Mouse (Mus musculus) kidney, postnatal 0 days (tissue): ENCODE results near the gene Slc39a8. TPM values are rescaled to one million over a fixed set of nuclear protein-coding genes. Genes with fewer than 3 reads are reported as not detected.
A peak's percentile ranks its signal among the peaks of the same experiment; 100 is the strongest.

Experiments
- ATAC-seq: fragments of 200-750 bp; cut with Nextera tagmentation; replicated peaks from 2 replicates; pipeline ENCODE4 v1.8.0; 2017; ENCODE audit warnings: low read depth, moderate number of reproducible peaks, moderate TSS enrichment, moderate library complexity; ENCODE audit not compliant: low FRiP score
- DNase-seq: peaks from one replicate; pipeline ENCODE4 v3.0.0-alpha.2; 2016; ENCODE audit warnings: low spot score
- H3K27ac ChIP-seq: fragments of 300-500 bp; sonication (generic); 2 replicates; pipeline ENCODE4 v1.5.1; 2014; ENCODE audit warnings: mild to moderate bottlenecking
- H3K27me3 ChIP-seq: fragments of 300-500 bp; sonication (generic); 2 replicates; pipeline ENCODE4 v1.6.1; 2014; ENCODE audit warnings: low read length, mixed read lengths; ENCODE audit not compliant: insufficient read depth
- H3K36me3 ChIP-seq: fragments of 300-500 bp; sonication (generic); 2 replicates; pipeline ENCODE4 v1.6.1; 2014; ENCODE audit warnings: low read length, mixed read lengths; ENCODE audit not compliant: insufficient read depth
- H3K4me1 ChIP-seq: fragments of 300-500 bp; sonication (generic); replicated peaks from 2 replicates; pipeline ENCODE4 v1.6.1; 2014; ENCODE audit warnings: antibody characterized with exemption, low read length, mixed read lengths; ENCODE audit not compliant: insufficient read depth
- H3K4me2 ChIP-seq: fragments of 300-500 bp; sonication (generic); 2 replicates; pipeline ENCODE4 v1.6.1; 2014; ENCODE audit warnings: mild to moderate bottlenecking, low read length, moderate library complexity, mixed read lengths
- H3K4me3 ChIP-seq: fragments of 300-500 bp; sonication (generic); replicated peaks from 2 replicates; pipeline ENCODE4 v1.5.1; 2014; ENCODE audit warnings: low read depth, low read length
- H3K9ac ChIP-seq: fragments of 300-500 bp; sonication (generic); 2 replicates; pipeline ENCODE4 v1.6.1; 2014; ENCODE audit warnings: low read depth, low read length
- H3K9me3 ChIP-seq: fragments of 300-500 bp; sonication (generic); replicated peaks from 2 replicates; pipeline ENCODE4 v1.6.1; 2016; ENCODE audit warnings: low read length, inconsistent platforms, mixed read lengths
- CTCF ChIP-seq: IDR thresholded peaks from 2 replicates; pipeline ENCODE4 v1.5.1; 2016; ENCODE audit warnings: antibody characterized with exemption, low read depth, mild to moderate bottlenecking, moderate library complexity
- WGBS: fragments of 180-500 bp; shearing (Covaris S2); extraction: QIAGEN DNeasy Blood & Tissue Kit; methylation state at CpG from one replicate; pipeline ENCODE4 v1.1.7; 2014; 5-methylcytosine and 5-hydroxymethylcytosine counted together
- polyA plus RNA-seq: library from polyadenylated mRNA; unstranded; fragments of >200 nt; fragmentation: Nextera tagmentation; extraction: Ambion mirVana; gene quantifications from 2 replicates; pipeline ENCODE4 v1.2.1, GENCODE M21; 2015

Gene Slc39a8
- polyA plus RNA-seq, 1 experiment from 2014 or later: 25.0 TPM

GRCm38 (mm10) chr3:135815973-135816727 is 8.9 kb upstream of the Slc39a8 start:
- WGBS: 75% methylated on average over 5 of the region's 5 CpGs
- ATAC-seq (no peak), DNase-seq (no peak)
- H3K36me3 ChIP-seq: no peaks in the 10 kb centered on the region
- H3K4me3 ChIP-seq: no peak overlapping the region
- TF ChIP-seq CTCF: no peak
- H3K9me3 ChIP-seq: no peaks in the 10 kb centered on the region
- no peak overlapping the region for H3K9ac ChIP-seq
- no peaks in the 10 kb centered on the region for H3K27me3 ChIP-seq
- no peak overlapping the region for H3K4me2 ChIP-seq
- 0 out of 2 replicates have a peak, but pooled peaks cover 3% of the 10 kb centered on the region for H3K4me1 ChIP-seq
- no peak overlapping the region for H3K27ac ChIP-seq

GRCm38 (mm10) chr3:135817124-135817523 is 8.0 kb upstream of the Slc39a8 start:
- 50% methylated on average over 1 of the region's 1 CpGs for WGBS
- no peak for ATAC-seq
- no peaks in the 10 kb centered on the region for H3K36me3 ChIP-seq
- no peaks in the 10 kb centered on the region for H3K9me3 ChIP-seq
- no peak overlapping the region for H3K9ac ChIP-seq
- no peak for DNase-seq
- H3K4me1 ChIP-seq: 0 out of 2 replicates have a peak, but pooled peaks cover 6% of the 10 kb centered on the region
- TF ChIP-seq CTCF: no peak
- no peak overlapping the region for H3K4me3 ChIP-seq
- no peak overlapping the region for H3K4me2 ChIP-seq
- no peak overlapping the region for H3K27ac ChIP-seq
- H3K27me3 ChIP-seq: no peaks in the 10 kb centered on the region

- DNase-seq (peak; percentile 28), ATAC-seq (no peak)
- peak overlapping the region; percentile 25; the same call in 1 of the 2 replicates for H3K27ac ChIP-seq
- no peaks in the 10 kb centered on the region for H3K36me3 ChIP-seq
- H3K4me2 ChIP-seq: peak overlapping the region; percentile 82
- WGBS: 25% methylated on average over 3 of the region's 4 CpGs
- TF ChIP-seq CTCF: no peak
- no peak overlapping the region for H3K4me3 ChIP-seq
- no peak overlapping the region for H3K9ac ChIP-seq
- no peaks in the 10 kb centered on the region for H3K9me3 ChIP-seq
- peaks cover 6% of the 10 kb centered on the region; the same call in 1 of the 2 replicates for H3K4me1 ChIP-seq
- H3K27me3 ChIP-seq: no peaks in the 10 kb centered on the region
Measured at GRCm38 (mm10) chr3:135824436-135824835, 643 bp upstream of the Slc39a8 start.

DNA sequence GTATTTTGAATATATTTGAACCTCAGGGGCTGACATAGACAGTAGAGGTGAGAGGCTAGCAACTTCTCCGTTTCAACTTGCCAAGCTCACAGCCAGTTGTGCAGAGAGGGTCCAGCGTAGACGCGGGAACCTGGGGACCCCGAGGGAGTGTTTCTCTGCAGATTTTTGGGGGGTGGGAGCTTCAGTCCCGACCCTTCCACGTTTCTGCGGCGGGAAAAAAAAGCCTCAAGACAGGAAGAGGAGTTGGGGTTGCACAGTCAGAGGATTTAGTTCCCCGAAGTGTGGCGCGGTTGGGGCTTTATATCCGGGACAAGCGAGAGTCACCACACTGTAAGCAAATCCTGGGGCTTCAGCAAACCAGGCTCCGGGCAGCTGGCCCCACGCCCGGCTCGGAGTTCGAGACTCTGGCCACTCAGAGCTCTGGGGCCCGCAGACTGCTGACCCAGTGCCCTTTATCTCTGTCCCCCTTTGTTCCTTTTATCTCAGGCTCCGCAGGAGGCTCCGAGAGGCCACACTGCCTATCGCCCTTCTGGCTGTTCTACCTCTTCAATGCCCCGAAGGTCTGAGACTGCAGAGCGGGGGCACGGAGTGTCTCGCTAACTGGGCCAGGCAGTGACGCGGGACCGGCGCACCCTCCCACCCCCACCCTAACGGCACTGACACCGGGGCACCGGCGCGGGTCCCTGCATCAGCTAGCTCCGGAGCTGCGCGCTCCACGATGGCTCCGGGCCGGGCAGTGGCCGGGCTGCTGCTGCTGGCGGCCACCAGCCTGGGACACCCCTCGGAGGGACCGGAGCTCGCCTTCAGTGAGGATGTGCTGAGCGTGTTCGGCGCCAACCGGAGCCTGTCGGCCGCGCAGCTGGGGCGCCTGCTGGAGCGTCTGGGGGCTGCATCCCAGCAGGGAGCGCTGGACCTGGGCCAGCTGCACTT is 940 bp downstream of the Slc39a8 start:
- Histone ChIP-seq H3K27ac (peak overlapping the region; percentile 74), H3K4me1 (peaks cover 4% of the 10 kb centered on the region; the same call in 1 of the 2 replicates), H3K9ac (peak overlapping the region; percentile 46), H3K9me3 (no peaks in the 10 kb centered on the region), H3K36me3 (no peaks in the 10 kb centered on the region), H3K4me2 (peak overlapping the region; percentile 82), H3K27me3 (no peaks in the 10 kb centered on the region), H3K4me3 (peak overlapping the region; percentile 52)
- DNase-seq (peak; percentile 63), ATAC-seq (peak; percentile 84)
- peak; percentile 36; the same call in 1 of the 2 replicates for TF ChIP-seq CTCF
- under 1% methylated on average over 57 of the region's 57 CpGs for WGBS

- no peaks in the 10 kb centered on the region for H3K27me3 ChIP-seq
- ATAC-seq (no peak), DNase-seq (no peak)
- no peaks in the 10 kb centered on the region; the same call in 1 of the 2 replicates for H3K4me1 ChIP-seq
- no peak for TF ChIP-seq CTCF
- peak overlapping the region; percentile 46 for H3K9ac ChIP-seq
- no peaks in the 10 kb centered on the region for H3K36me3 ChIP-seq
- H3K9me3 ChIP-seq: no peaks in the 10 kb centered on the region
- 22% methylated on average over 12 of the region's 12 CpGs for WGBS
- H3K4me3 ChIP-seq: peak overlapping the region; percentile 52
- H3K27ac ChIP-seq: peak overlapping the region; percentile 74
- peak overlapping the region; percentile 82 for H3K4me2 ChIP-seq
Measured at GRCm38 (mm10) chr3:135826684-135827249, 1.7 kb downstream of the Slc39a8 start.

- Histone ChIP-seq H3K4me1 (no peaks in the 10 kb centered on the region; the same call in 1 of the 2 replicates), H3K9ac (no peak overlapping the region), H3K27me3 (no peaks in the 10 kb centered on the region), H3K9me3 (no peaks in the 10 kb centered on the region), H3K36me3 (no peaks in the 10 kb centered on the region), H3K27ac (no peak overlapping the region), H3K4me3 (no peak overlapping the region), H3K4me2 (no peak overlapping the region)
- no peak for TF ChIP-seq CTCF
- ATAC-seq (no peak), DNase-seq (no peak)
- 44% methylated on average over 1 of the region's 1 CpGs for whole genome bisulfite sequencing
Measured at GRCm38 (mm10) chr3:135828000-135828399, 2.9 kb downstream of the Slc39a8 start.
